Mouse (Mus musculus): ENCODE measurements around the gene Rnf144b.

The Rnf144b gene

GRCm38 (mm10) chr13:47122537-47123430 is at the start of gene Rnf144b:
Rnf144b (plus strand) TSS chr13:47122656.
- peak; percentile 77 for DNase-seq

- no peak for DNase-seq
Observed at GRCm38 (mm10) chr13:47076156-47076555, 46.3 kb upstream of the Rnf144b start.

- no peak for DNase-seq
Observed at GRCm38 (mm10) chr13:47077367-47077766, 45.1 kb upstream of the Rnf144b start.

DNA sequence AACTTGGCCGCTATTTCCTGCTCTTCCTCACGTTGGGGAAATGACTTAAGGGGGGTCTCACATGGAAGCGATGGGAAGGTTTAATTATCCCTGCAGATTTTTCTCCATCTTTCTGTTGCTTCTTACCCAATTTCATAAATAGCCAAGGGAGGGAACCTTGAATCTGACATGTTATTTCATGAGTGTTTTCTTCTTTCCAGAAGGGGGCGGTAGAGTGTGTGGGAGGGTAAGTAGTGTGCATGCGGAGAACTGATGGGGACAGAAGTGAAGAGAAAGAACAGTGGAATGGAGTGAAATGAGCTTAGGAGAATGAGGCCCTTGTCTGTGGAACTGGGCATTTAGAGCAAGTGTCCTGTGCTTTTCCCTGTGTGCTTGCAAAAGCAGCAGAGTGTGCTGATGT is 43.7 kb upstream of the Rnf144b start:
- no peak for DNase-seq

- DNase-seq: peak; percentile 19
Observed at GRCm38 (mm10) chr13:47080905-47081505, 41.5 kb upstream of the Rnf144b start.

- no peak for DNase-seq
Observed at GRCm38 (mm10) chr13:47088433-47088832, 34.0 kb upstream of the Rnf144b start.

- no peak for DNase-seq
Observed at GRCm38 (mm10) chr13:47089271-47089670, 33.2 kb upstream of the Rnf144b start.

- no peak for DNase-seq
Observed at GRCm38 (mm10) chr13:47093791-47094190, 28.7 kb upstream of the Rnf144b start.

DNA sequence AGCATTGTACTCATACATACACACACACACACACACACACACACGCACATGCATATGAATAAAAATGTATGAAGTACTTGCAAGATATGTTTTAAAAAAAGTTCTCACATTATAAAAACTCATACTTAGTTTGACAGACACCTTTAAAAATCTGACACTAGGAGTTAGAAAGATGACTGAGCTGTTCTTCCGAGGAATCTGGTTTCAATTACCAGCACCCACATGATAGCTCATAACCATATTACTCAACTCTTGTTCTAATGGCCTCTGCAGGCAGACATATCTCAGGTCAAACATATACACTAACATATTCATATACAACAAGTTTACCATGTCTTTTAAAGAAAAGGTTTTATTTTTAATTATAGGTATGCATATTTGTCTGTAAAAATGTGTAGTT is 25.9 kb upstream of the Rnf144b start:
- DNase-seq: no peak

DNA sequence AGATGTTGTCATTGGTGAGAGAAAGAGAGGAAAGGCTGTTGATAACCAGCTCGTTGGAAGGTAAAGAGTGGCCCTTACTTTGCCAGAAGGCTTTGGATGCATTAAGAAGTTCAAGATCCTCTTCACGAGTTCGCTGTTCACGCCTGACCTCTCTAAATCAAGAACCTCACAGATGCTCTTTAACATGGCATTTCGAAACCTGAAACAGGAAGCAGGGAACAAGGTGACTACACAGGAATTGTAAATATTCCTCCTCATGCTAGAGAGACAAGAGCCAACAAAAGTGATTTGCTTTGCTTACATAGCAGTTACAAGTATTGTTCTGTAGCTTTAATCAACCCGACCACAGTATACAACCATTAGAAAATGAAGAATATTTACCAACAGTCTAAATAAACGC is 23.2 kb upstream of the Rnf144b start:
- DNase-seq: no peak

- no peak for DNase-seq
Observed at GRCm38 (mm10) chr13:47100587-47100986, 21.9 kb upstream of the Rnf144b start.

GRCm38 (mm10) chr13:47104146-47104545 is 18.3 kb upstream of the Rnf144b start:
- no peak for DNase-seq

DNA sequence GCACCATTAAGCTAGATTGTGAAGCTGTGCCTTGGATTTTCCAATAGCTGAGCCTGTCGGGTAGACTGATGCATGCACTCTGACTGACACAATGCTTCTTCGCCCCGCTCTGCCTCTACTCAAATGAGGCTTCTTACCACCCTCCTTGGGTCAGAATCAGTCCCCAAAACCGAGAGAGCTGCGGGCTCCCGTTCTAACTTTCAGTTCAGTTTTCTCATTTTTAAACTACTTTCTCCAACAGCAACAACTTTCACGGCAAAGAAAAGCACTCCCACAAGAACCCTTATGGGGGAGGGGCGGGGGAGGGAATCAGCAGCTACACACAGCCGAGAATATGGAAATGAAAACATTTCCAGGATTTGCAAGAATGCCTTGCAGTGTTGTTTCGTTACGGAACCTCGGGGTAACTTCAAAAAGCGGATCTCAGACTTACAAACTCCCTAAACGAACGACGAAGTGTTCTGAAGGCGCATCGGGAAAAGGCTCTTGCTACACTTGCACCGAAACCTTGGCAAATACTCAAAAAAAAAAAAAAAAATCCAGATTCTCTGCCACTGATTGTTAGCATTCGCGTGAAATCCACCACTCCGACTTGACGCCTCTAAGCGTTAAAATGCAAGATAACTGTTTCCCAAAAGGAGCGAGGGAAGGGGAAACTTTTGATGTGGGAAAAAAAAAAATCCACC is 17.5 kb upstream of the Rnf144b start:
- DNase-seq: peak; percentile 35

GRCm38 (mm10) chr13:47105711-47106579 is 16.5 kb upstream of the Rnf144b start, which contains the start of gene Dek:
Dek (minus strand) TSS chr13:47106201.
- peak; percentile 87 for DNase-seq

GRCm38 (mm10) chr13:47106580-47106888 is 15.9 kb upstream of the Rnf144b start:
- no peak for DNase-seq

DNA sequence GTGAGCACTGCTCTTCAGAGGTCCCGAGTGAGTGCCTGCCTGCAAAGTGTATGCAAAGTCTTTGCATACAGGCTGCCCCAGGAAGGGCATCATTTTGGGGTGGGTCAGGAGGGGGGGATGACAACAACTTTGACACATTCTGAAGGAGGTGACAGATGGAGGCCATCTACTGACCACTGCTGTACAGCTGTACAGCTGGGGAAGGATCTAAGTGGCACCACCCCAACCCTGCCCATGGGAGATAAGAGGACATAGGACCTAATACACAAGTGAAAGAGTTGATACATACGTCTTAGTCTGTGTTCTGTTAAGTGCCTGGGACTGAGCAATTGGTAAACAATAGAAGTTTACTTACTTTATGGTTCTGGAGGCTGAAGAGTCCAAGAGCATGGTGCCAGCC is 13.2 kb upstream of the Rnf144b start:
- no peak for DNase-seq

DNA sequence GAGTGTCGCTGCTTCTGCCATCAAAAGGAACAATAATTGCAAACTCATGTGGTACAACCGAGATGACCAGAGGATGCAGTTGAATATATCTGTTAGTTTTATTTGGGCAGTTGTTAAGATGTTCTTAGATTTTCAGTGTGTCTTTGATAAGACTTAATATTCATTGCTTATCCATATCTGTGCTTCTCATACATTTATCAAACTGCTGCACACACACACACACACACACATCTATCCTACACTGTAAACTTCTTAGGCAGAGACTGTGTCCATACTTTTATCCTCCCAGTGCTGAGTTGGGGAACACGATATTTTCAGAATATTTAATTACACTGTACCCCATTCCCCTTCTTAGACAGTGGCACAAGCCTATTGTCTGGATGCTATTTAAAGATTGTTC is 11.3 kb upstream of the Rnf144b start:
- no peak for DNase-seq

DNA sequence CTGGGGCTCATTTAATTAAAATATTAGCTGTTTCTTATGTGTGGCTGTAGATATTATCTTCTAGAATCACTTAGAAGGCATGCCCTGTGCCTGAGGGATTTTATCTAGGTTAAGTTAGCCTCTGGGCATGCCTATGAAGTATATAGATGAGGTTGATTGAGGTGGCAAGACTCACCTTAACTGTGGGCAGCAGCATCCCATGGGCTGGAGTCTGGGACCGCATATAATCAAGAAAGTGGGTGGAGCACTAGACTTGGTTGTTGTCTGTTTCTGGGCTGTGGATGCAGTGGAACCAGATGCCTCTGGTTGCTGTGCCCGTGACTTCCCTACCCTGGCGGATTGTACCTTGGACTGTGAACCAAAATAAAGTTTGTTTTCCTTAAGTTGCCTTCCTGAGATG is 10.4 kb upstream of the Rnf144b start:
- DNase-seq: no peak

DNA sequence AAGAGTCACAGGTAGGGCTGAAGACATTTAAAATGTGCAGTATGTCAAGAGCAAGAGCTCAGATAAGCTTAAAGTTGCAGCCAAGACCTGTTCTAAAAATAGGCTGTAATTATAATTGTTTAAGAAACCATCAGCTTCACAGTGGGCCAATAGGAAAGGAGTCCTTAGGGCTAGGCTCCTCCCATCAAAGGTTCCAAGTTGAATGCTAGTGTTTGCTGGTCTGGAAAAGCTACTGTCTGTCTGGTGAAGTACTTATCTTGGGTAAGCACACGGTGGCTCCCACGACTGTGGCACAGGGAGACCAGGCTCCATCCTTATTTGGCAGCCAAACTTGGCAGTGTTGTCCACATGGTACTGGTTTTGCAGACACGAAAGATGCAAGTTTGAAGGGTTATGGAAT is 9.5 kb upstream of the Rnf144b start:
- no peak for DNase-seq

DNA sequence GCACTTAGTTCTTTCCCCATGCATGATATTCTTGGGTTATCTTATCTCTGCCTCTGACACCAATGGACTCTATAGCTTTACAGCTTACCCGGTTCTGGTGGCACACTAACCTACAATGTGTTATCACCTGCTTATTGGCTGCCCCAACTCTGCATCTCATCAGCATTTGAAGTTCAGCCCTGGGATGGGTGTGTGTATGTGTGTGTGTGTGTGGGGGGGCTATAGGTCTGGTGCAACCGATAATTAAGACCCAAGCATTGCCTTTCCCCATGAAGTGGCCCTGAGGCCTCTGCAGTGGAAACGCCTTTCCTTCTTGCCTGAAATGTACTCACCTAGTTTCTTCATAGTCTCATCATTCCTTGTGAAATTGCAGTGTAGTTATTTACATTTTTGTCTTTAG is 6.5 kb upstream of the Rnf144b start:
- DNase-seq: no peak

- no peak for DNase-seq
Observed at GRCm38 (mm10) chr13:47121333-47121889, 1.0 kb upstream of the Rnf144b start.

DNA sequence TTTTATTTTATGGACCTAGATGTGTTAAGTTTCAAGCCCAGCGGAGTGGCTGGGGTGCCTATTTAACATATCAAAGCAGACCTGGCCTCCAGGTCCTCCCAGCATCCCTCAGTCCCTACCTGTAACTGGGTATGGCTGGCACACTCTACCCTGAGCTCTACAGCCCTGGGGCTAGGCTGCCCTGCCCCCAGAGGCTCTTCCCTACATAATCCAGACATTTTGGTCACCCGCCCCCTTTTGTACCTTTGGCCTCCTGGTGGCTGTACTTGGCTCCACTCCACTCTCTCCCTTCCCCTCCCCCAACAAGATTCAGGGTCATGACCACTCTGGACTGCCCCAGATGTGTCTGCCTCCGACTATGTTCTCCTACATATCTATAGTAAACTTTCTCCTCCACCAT is 2.0 kb downstream of the Rnf144b start:
- no peak for DNase-seq

DNA sequence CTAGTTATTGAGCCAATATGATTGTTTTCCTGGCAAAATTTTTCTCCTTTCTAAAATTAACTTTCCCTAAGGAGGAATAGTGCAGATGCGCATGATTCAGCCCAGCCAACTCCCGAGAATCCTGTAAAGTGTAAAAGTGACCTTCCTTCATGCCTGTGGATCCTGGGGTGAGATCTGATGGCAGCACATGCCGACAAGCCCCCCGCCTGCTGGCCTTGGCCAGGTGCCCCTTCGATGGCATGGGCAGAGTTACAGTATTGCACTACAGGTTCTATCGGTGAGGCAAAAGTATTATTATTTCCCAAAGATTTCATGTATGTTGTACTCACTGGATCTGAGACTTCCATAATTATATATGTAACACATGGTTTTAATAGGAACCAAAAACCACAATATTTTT is 2.5 kb downstream of the Rnf144b start:
- DNase-seq: no peak
